Mouse (Mus musculus) cerebellum, adult 9-10 months (tissue): ENCODE data around the gene Mgme1.

Experiments
- DNase-seq: peaks from one replicate; pipeline ENCODE4 v3.0.0; 2022

Gene Mgme1

GRCm38 (mm10) chr2:144270507-144271420 is at the start of gene Mgme1, which contains the start of gene Snx5:
Gene Mgme1, plus strand, starts transcription at chr2:144270663.
Gene Snx5, minus strand, starts transcription at chr2:144270906.
- DNase-seq: peak; percentile 91

DNA sequence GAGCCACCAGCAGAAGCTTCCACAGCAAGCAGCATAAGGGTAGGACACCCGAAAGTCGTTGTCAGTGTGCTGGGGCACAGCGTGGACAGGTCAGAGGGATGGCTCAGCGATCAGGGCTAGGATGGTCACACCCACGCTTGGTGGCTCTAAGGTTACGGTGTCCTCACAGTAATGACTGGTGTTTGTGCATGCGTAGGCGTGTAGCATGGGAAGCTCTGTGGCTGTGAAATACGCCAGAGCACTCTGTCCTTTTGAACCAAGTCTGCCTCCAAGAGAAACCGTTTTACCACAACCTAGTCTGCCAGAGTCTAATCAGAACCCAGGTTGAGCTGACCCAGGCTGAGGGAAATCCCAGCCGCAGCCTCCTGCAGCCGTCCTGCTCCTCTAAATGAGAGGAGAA is 46.1 kb upstream of the Mgme1 start:
- no peak for DNase-seq

DNA sequence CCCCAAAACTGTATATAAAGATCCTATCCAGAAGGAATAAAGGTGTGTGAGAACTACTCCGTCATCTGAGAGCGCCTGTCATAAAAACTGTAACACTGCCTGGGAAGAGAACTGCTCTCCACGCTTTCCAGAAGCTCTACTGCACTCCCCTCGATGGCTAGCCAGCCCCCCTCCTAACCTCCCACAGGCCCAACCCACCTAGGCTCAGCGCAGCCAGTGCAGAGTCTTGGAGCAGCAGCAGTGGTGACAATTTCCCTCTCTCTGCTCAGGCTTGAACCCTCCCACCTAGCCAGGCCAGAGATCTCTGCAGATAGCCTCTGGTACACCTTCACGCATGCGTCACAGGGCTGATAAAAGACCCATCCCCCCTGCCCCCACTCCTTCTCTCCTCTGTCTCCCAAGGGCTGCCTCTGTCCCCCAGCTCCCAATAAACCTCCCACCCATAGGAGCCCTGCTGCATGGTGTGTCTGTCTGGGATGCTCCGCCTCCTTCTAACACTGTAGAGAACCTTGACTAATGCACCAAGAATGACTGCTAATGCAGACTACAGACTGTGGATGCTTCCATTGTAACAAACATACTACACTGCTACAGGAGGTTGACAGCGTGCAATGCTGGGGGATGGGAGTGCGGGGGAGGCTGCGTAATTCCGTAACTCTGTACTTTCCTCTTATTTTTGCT is 43.4 kb upstream of the Mgme1 start:
- no peak for DNase-seq

GRCm38 (mm10) chr2:144228521-144229346 is 41.7 kb upstream of the Mgme1 start:
- DNase-seq: no peak

DNA sequence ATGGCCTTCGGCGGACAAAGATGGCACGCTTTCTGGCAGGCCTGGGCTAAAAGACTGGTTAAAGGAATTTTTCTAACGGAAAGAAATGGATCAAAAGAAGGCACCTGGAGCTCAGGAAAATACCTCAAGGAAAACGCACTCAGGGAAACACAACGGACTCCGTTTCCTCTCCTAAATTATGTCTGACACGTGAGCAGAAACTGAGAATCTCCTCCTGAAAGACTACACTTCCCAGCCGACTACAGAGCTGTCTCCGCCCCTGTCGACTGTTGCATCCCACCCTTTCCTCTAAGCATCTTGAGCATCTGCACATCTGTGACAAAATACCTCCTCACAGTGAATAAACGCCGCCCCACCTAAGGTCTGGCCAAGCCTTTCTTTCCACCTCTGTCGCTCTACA is 40.8 kb upstream of the Mgme1 start:
- no peak for DNase-seq

GRCm38 (mm10) chr2:144230498-144230897 is 40.0 kb upstream of the Mgme1 start:
- DNase-seq: no peak

DNA sequence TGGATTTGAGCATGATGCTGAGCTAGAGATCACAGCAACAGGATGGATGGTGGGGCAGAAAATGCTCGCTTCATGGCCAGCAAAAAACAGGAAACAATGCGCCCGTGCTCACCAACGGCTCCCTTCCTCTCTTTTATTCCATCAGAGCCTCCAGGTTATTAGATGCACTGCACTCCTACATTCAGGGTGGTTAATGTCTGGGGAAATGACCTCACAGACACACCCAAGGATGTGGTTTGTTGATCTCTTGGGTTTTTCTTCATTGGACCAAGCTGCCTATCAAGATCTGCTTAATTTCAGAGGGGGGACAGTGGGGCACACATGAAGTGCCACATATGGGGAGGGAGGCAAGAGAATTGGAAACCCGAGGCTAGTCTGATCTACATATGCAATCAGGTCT is 39.3 kb upstream of the Mgme1 start:
- no peak for DNase-seq

DNA sequence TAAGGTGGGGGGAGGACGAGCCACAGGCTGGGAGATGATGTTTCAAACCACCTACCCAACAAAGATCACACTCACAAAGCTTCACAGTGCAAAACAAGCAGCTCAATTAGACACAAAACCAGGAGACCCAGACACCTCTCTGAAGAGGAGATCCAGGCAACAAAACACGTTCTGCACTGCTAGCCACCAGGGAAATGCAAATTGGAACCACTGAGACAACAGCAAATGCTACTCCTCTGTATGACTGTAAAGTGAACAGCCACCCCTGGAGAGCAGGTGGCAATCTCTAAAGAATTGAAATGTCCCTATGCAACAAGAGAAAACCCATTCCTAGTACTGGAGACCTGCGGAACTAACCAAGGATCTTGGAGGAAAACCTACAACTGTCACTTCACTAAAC is 36.9 kb upstream of the Mgme1 start:
- no peak for DNase-seq

DNA sequence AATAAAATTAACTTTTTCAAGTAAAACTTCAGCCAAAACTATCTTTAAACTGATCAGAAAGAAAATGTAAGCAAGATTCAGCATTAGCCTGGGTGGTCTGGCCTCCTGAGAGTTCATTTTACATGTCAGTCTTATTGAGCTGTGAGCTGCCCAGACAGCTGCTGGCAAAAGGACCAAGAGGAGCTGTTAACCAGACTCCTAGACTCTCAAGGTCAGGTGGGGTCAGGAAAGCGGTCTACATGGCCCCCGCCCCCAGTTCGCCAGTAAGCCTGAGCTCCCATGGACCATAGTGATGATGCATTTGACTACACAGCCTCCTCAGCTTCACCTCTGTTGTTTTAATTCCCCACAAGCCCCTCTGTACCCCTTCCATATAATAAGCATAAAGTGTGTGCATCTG is 34.7 kb upstream of the Mgme1 start:
- no peak for DNase-seq

DNA sequence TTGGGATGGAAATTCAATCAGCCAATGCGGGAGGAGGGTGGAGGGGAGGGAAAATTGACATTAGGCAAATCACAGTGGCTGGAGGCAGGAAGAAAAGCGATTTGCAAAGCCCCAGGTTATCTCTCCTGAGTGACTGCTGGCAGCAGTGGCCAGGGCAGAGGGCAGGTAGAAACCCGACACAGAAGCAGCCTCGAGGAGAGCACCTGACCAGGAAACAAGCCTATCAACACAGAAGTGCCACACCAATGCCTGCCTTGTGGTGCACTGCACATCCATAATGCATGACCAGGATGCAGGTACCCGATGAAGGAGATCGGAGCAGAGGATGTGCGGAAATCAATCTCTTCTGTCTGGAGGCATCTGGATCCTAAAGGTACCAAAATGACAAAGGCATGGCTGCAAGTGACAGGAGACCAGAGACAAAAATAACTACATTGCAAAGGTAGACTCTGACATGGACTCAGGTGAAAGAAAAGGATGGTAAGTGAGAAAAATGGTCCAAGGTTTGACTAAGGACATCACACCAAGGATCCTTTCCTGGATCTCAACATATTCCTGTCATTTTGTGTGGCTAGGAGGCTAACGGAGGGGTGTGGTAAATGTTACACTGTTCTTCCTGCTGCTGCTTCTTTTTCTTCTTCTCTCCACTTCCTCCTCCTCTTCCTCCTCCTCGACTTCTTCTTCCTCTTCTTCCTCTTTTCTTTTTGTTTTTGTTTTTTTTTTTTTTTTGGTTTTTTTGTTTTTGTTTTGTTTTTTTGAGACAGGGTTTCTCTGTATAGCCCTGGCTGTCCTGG is 33.5 kb upstream of the Mgme1 start:
- no peak for DNase-seq

- peak; percentile 13 for DNase-seq
Observed at GRCm38 (mm10) chr2:144238341-144238740, 32.1 kb upstream of the Mgme1 start.

GRCm38 (mm10) chr2:144239318-144239717 is 31.1 kb upstream of the Mgme1 start:
- DNase-seq: no peak

- DNase-seq: no peak
Observed at GRCm38 (mm10) chr2:144240095-144240899, 30.2 kb upstream of the Mgme1 start.

DNA sequence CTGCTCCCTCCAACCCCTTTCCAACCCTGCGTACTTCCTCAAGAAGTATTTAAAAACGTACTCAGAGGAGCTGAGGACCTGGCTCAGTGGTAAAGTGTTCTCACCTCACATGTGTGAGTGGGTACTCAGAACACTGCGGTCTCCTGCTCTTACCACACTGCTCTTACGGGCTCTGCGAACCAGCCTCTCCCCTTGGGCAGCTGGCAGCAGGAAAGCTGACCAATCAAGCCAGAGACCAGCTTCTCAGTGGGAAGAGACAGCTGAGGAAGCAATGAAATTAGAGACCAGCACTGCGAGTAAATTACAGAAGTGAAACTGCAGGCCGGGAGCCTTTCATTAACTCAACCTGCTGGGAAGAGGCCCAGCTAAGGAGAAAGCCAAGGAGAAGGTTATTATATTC is 25.0 kb upstream of the Mgme1 start:
- no peak for DNase-seq

- no peak for DNase-seq
Observed at GRCm38 (mm10) chr2:144246270-144246669, 24.2 kb upstream of the Mgme1 start.

DNA sequence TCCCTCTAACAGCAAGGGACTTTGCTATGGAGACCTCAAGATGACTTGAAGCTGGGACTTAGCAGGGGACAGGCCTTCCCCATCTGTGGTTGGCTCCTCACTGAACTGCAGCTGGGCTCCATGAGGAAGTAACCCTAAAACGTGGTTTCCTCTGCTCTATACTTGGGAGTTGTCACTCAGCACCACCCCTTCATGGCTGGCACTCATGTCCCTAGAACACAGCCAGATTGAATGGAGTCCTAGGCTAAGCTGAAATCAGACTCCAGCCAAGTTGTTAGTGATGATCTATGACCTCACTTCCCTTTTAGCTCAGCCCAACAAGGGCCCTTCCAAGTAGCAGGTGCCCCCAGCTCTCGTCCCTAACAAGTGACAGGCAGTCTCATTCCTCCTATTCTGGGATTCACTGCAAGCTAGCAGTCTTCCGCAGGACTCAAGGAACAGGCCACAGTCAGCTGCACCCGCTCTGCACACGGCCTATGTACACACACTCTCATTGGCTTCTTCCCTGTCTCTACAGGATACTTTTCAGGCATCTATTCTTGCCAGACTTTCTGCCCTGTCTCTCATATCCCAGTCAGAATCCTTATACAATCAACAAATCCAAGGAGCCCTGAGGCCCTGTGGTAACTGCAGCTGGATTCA is 23.0 kb upstream of the Mgme1 start:
- no peak for DNase-seq

DNA sequence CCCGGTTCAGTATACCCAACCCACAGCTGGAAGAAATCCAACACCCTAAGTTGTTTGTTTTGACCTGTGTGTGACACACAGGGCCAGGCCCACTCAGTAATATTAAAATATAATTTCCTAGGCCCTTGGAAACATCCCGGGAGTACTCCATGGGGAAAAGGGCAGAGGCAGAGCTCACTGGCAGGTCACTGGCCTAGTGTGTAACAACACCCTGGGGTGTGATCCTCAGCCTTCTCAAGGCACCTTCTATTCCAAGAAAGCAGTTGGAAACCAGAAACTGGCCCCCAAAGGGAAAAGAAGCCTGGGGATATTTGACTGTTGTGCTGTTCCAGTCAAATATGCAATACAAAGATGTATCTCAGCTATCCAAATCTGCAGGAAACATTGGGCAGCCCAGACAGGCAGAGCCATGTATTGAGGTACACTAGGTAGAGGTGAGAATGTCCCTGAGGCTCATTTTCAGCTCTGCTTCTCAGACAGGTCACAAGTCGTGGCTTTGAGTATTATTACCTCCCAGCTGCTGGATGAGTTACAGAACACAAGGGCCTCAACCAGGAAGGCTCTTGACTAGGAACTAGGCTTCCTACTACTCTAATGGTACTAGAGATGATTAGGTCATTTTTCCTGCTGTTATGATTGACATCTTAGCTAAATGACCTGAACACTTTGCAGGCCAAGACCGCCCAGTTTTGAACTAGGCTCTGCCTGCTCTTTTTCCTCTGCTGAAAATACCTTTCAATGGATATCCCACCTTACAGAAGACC is 21.7 kb upstream of the Mgme1 start:
- DNase-seq: no peak

DNA sequence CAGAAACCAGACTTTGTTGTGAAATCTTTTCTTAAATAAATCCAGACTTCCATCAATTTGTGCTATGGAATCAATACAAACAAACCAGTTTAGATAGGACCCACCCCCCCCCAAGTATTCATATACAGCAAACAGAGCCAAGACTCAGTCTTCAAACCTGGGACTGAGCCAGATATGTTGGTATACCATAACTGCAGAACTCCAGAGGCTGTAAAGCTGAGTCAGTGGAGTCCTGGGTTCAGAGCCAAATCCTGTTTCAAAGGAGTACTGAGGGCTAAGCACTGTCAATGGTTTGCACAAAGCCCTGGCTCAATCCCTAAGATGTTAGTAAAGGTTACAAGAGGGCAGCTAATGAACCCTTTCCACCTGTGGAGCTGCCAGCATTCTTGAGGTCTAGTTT is 20.4 kb upstream of the Mgme1 start:
- DNase-seq: no peak

DNA sequence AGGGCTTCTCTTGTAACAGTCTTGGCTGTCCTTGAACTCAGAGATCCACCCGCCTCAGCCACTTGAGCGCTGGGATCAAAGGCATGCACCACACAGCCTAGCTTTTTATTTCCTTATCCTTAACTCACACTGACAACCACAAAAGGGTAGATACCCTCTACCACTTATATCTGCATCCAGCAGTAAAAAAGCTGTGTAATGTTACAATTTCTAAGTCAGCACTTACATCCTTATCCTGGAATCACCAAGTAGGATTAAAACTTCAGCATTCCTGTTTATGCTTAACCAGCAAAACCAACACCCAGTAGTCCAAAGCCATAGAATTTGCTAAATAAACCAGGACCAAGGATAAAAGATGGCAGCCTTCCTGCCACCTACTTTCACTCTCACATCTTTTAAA is 7.6 kb upstream of the Mgme1 start:
- DNase-seq: no peak

GRCm38 (mm10) chr2:144264398-144265119 is 5.9 kb upstream of the Mgme1 start:
- DNase-seq: no peak
